8 mouse cellular contexts compared by ENCODE assay signal in the genomic region with DNA sequence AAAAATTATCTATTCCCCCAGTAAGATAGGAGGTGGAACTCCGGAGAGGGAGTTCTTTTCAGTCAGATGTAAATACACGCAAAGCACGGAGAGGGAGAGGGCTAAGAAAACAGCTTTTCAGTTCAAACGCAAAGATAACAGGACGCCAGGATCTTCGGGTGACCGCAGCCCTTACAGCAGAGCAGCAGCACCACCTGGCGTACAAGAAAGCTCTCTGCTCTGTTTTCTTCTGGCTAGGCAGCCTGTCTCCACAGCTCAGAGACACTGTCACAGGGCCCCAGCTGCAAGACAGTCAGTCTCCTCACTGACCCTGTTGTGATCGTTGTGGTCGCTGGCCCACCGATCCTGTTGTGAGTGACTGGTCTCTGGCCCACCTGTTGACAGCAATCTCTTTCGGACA. TPM values are rescaled to one million over a fixed set of nuclear protein-coding genes. Genes with fewer than 3 reads are reported as not detected.
DNase-seq lines count a peak whose midpoint lies in the region; ATAC-seq and TF ChIP-seq lines count a peak whose summit lies in the region.

No protein-coding gene starts in this region.

- WGBS in forebrain, embryonic 10.5 days, result 2% methylated on average over 12 of the region's 12 CpGs
- 2% methylated on average over 12 of the region's 12 CpGs for WGBS in heart, embryonic 15.5 days
- 3% methylated on average over 12 of the region's 12 CpGs for WGBS in liver, embryonic 13.5 days (ENCODE audit: insufficient replicate concordance)
- under 1% methylated on average over 12 of the region's 12 CpGs for WGBS in neural tube, embryonic 11.5 days
- 3% methylated on average over 12 of the region's 12 CpGs for WGBS in stomach, embryonic 16.5 days

- no peaks in the 10 kb centered on the region for H3K9me3 ChIP-seq in forebrain, embryonic 10.5 days
- H3K9me3 ChIP-seq in heart, embryonic 15.5 days (replicated peaks), result no peaks in the 10 kb centered on the region
- H3K9me3 ChIP-seq in liver, embryonic 13.5 days (replicated peaks), result no peaks in the 10 kb centered on the region
- no peaks in the 10 kb centered on the region for H3K9me3 ChIP-seq in neural tube, embryonic 11.5 days (ENCODE audit: control insufficient read depth, low read length)
- H3K9me3 ChIP-seq in stomach, embryonic 16.5 days (replicated peaks; ENCODE audit: control insufficient read depth, low read length), result no peaks in the 10 kb centered on the region

- no peaks in the 10 kb centered on the region for H3K79me3 ChIP-seq in C2C12 (ENCODE audit: low read depth)

- H3K4me2 ChIP-seq in heart, embryonic 15.5 days, result peak overlapping the region; percentile 72
- peak overlapping the region; percentile 50 for H3K4me2 ChIP-seq in liver, embryonic 13.5 days
- peak overlapping the region; percentile 48 for H3K4me2 ChIP-seq in neural tube, embryonic 11.5 days (ENCODE audit: low read depth)
- peak overlapping the region; percentile 54 for H3K4me2 ChIP-seq in stomach, embryonic 16.5 days (ENCODE audit: low read depth, low read length)

- H3K9ac ChIP-seq in heart, embryonic 15.5 days, result no peak overlapping the region
- H3K9ac ChIP-seq in liver, embryonic 13.5 days, result no peak overlapping the region
- H3K9ac ChIP-seq in neural tube, embryonic 11.5 days (ENCODE audit: low read length), result no peak overlapping the region
- peak overlapping the region; percentile 33; the same call in 1 of the 2 replicates for H3K9ac ChIP-seq in stomach, embryonic 16.5 days (ENCODE audit: low read length)

- peak; percentile 67; the same call in 1 of the 2 replicates for ATAC-seq in heart, embryonic 15.5 days (replicated peaks; ENCODE audit: insufficient number of reproducible peaks, insufficient read depth, low FRiP score, low read depth)
- ATAC-seq in liver, embryonic 13.5 days (ENCODE audit: low read depth), result no peak
- no peak; the same call in 1 of the 2 replicates for ATAC-seq in neural tube, embryonic 11.5 days (ENCODE audit: insufficient read depth, low FRiP score, low TSS enrichment)
- peak; percentile 53; the same call in 1 of the 2 replicates for ATAC-seq in stomach, embryonic 16.5 days (ENCODE audit: insufficient read depth, low FRiP score)

- H3K79me2 ChIP-seq in C2C12 (ENCODE audit: control insufficient read depth, insufficient read depth), result no peaks in the 10 kb centered on the region

- H3K4me1 ChIP-seq in forebrain, embryonic 10.5 days, result peaks cover 12% of the 10 kb centered on the region
- H3K4me1 ChIP-seq in heart, embryonic 15.5 days (replicated peaks), result peaks cover 5% of the 10 kb centered on the region; the same call in 1 of the 2 replicates
- peaks cover 11% of the 10 kb centered on the region for H3K4me1 ChIP-seq in liver, embryonic 13.5 days (replicated peaks)
- H3K4me1 ChIP-seq in neural tube, embryonic 11.5 days (ENCODE audit: control insufficient read depth, insufficient read depth, low read length), result no peaks in the 10 kb centered on the region
- peaks cover 4% of the 10 kb centered on the region; the same call in 1 of the 2 replicates for H3K4me1 ChIP-seq in stomach, embryonic 16.5 days (ENCODE audit: control insufficient read depth, insufficient read depth, low read length)

- no peaks in the 10 kb centered on the region for H3K36me3 ChIP-seq in C2C12 (ENCODE audit: control insufficient read depth, insufficient read depth)
- H3K36me3 ChIP-seq in forebrain, embryonic 10.5 days (replicated peaks), result no peaks in the 10 kb centered on the region
- H3K36me3 ChIP-seq in heart, embryonic 15.5 days, result no peaks in the 10 kb centered on the region
- H3K36me3 ChIP-seq in liver, embryonic 13.5 days, result no peaks in the 10 kb centered on the region
- H3K36me3 ChIP-seq in neural tube, embryonic 11.5 days (ENCODE audit: control insufficient read depth, insufficient read depth, low read length), result no peaks in the 10 kb centered on the region
- no peaks in the 10 kb centered on the region for H3K36me3 ChIP-seq in stomach, embryonic 16.5 days (ENCODE audit: control insufficient read depth, insufficient read depth, low read length)

- H3K4me3 ChIP-seq in C2C12 (ENCODE audit: insufficient read depth, poor library complexity, severe bottlenecking), result no peak overlapping the region
- peak overlapping the region; percentile 33 for H3K4me3 ChIP-seq in forebrain, embryonic 10.5 days
- H3K4me3 ChIP-seq in heart, embryonic 15.5 days, result peak overlapping the region; percentile 41
- peak overlapping the region; percentile 25 for H3K4me3 ChIP-seq in liver, embryonic 13.5 days (replicated peaks)
- no peak overlapping the region for H3K4me3 ChIP-seq in neural tube, embryonic 11.5 days (ENCODE audit: low read depth, low read length)
- H3K4me3 ChIP-seq in stomach, embryonic 16.5 days (replicated peaks; ENCODE audit: low read length), result peak overlapping the region; percentile 32

- H3K27ac ChIP-seq in forebrain, embryonic 10.5 days, result no peak overlapping the region
- no peak overlapping the region for H3K27ac ChIP-seq in heart, embryonic 15.5 days
- no peak overlapping the region for H3K27ac ChIP-seq in liver, embryonic 13.5 days
- no peak overlapping the region for H3K27ac ChIP-seq in neural tube, embryonic 11.5 days (ENCODE audit: low read depth, low read length)
- H3K27ac ChIP-seq in stomach, embryonic 16.5 days (ENCODE audit: low read length), result no peak overlapping the region

- H3K27me3 ChIP-seq in C2C12 (ENCODE audit: control insufficient read depth, insufficient read depth, insufficient read length), result peaks cover 11% of the 10 kb centered on the region
- peaks cover 57% of the 10 kb centered on the region for H3K27me3 ChIP-seq in forebrain, embryonic 10.5 days (ENCODE audit: poor library complexity, severe bottlenecking)
- peaks cover 12% of the 10 kb centered on the region; the same call in 1 of the 2 replicates for H3K27me3 ChIP-seq in heart, embryonic 15.5 days
- H3K27me3 ChIP-seq in liver, embryonic 13.5 days, result no peaks in the 10 kb centered on the region
- H3K27me3 ChIP-seq in neural tube, embryonic 11.5 days (ENCODE audit: control insufficient read depth, insufficient read depth, low read length), result 0 out of 2 replicates have a peak, but pooled peaks cover 3% of the 10 kb centered on the region
- no peaks in the 10 kb centered on the region for H3K27me3 ChIP-seq in stomach, embryonic 16.5 days (ENCODE audit: control insufficient read depth, insufficient read depth, low read length)

- H3ac ChIP-seq in C2C12 (ENCODE audit: control insufficient read depth, insufficient read length, low read depth), result no peak overlapping the region

- DNase-seq in brain, adult 2 months (ENCODE audit: low read depth, low spot score), result peak; percentile 84
- peak; percentile 75 for DNase-seq in forebrain, embryonic 10.5 days (ENCODE audit: extremely low spot score, low spot score)
- peak; percentile 73 for DNase-seq in kidney, postnatal 14 days
- DNase-seq in liver, embryonic 13.5 days, result peak; percentile 48
- peak; percentile 82 for DNase-seq in neural tube, embryonic 11.5 days (ENCODE audit: low spot score)

- peak; percentile 89 for TF ChIP-seq CTCF in C2C12 (IDR thresholded peaks at IDR 0.05; ENCODE audit: control insufficient read depth, insufficient read depth, insufficient read length)

TF ChIP-seq in C2C12, 6 proteins besides CTCF, POLR2A, EP300 and RAD21:
- TF ChIP-seq MAX (IDR thresholded peaks at IDR 0.05) (no peak), MYOG (IDR thresholded peaks at IDR 0.05; ENCODE audit: control insufficient read depth, extremely low read depth, insufficient read length) (no peak), FOSL1 (IDR thresholded peaks at IDR 0.05; ENCODE audit: insufficient read depth, low read length, poor library complexity, severe bottlenecking) (no peak), MYOD1 (IDR thresholded peaks at IDR 0.05; ENCODE audit: control insufficient read depth, insufficient read length, low read depth) (no peak), CEBPB (IDR thresholded peaks at IDR 0.05; ENCODE audit: low read depth) (no peak), USF1 (IDR thresholded peaks at IDR 0.05; ENCODE audit: low read depth) (no peak)

RNA-seq across cellular contexts. Expression of gene 4930447C04Rik, which starts 36.1 kb away (rescaled TPM):
- polyA plus RNA-seq in C2C12 (2012; fragmentation: generic; extraction: Trizol), result not detected
- 2.6 and 3.8 TPM in 2 replicates for polyA plus RNA-seq in forebrain, embryonic 10.5 days (2016; fragmentation: Nextera tagmentation; extraction: Ambion mirVana)
- 1.9 and 2.1 TPM in 2 replicates for polyA plus RNA-seq in heart, embryonic 15.5 days (2015; fragmentation: Nextera tagmentation; extraction: Ambion mirVana)
- 0.56 and 0.70 TPM in 2 replicates for polyA plus RNA-seq in liver, embryonic 13.5 days (2015; fragmentation: Nextera tagmentation; extraction: Ambion mirVana)
- polyA plus RNA-seq in neural tube, embryonic 11.5 days (2014; fragmentation: Nextera tagmentation; extraction: Ambion mirVana), result 1.9 and 2.6 TPM in 2 replicates
- polyA plus RNA-seq in stomach, embryonic 16.5 days (2015; fragmentation: Nextera tagmentation; extraction: Ambion mirVana), result 1.6 and 1.7 TPM in 2 replicates

RNA-seq across cellular contexts. Expression of gene Six6, which starts 37.0 kb away (rescaled TPM):
- polyA plus RNA-seq in C2C12 (2012; fragmentation: generic; extraction: Trizol), result not detected
- polyA plus RNA-seq in forebrain, embryonic 10.5 days (2016; fragmentation: Nextera tagmentation; extraction: Ambion mirVana), result 3.2 and 8.0 TPM in 2 replicates
- not detected in 2 replicates for polyA plus RNA-seq in heart, embryonic 15.5 days (2015; fragmentation: Nextera tagmentation; extraction: Ambion mirVana)
- polyA plus RNA-seq in liver, embryonic 13.5 days (2015; fragmentation: Nextera tagmentation; extraction: Ambion mirVana), result not detected in 2 replicates
- polyA plus RNA-seq in neural tube, embryonic 11.5 days (2014; fragmentation: Nextera tagmentation; extraction: Ambion mirVana), result not detected in 2 replicates
- polyA plus RNA-seq in stomach, embryonic 16.5 days (2015; fragmentation: Nextera tagmentation; extraction: Ambion mirVana), result not detected in 2 replicates

Comparison
In these comparisons a context has a peak if more than half of its experiments do, and no peak if none do; other contexts are left out.
1. H3K4me3 ChIP-seq: peak in forebrain, embryonic 10.5 days (single experiment), heart, embryonic 15.5 days (single experiment), liver, embryonic 13.5 days (single experiment) and stomach, embryonic 16.5 days (single experiment); none in C2C12 (single experiment) and neural tube, embryonic 11.5 days (single experiment).
2. ATAC-seq: peak in heart, embryonic 15.5 days (single experiment) and stomach, embryonic 16.5 days (single experiment); none in liver, embryonic 13.5 days (single experiment) and neural tube, embryonic 11.5 days (single experiment).
3. Peak in every context shown above with its lines, with median percentiles within 50 percentile points of each other: DNase-seq and H3K4me2 ChIP-seq.